Mouse (Mus musculus) kidney, adult 2 months (tissue): ENCODE results near the gene 4931428L18Rik. TPM values are rescaled to one million over a fixed set of nuclear protein-coding genes. Genes with fewer than 3 reads are reported as not detected.

Experiments
- DNase-seq: peaks from one replicate; pipeline ENCODE4 v3.0.0; 2021
- H3K27ac ChIP-seq: fragments of 200-500 bp; 2 replicates; pipeline ENCODE4 v1.5.1; 2012; ENCODE audit warnings: low read depth, low read length, control low read depth, inconsistent platforms; ENCODE audit not compliant: insufficient read depth
- H3K27me3 ChIP-seq: fragments of 200-500 bp; replicated peaks from 2 replicates; pipeline ENCODE4 v1.6.1; 2012; ENCODE audit warnings: mild to moderate bottlenecking, moderate library complexity, low read length, inconsistent platforms; ENCODE audit not compliant: control insufficient read depth, insufficient read depth
- H3K36me3 ChIP-seq: fragments of 200-500 bp; 2 replicates; pipeline ENCODE4 v1.6.1; 2012; ENCODE audit warnings: mild to moderate bottlenecking, moderate library complexity, low read length, inconsistent platforms; ENCODE audit not compliant: control insufficient read depth, insufficient read depth
- H3K4me1 ChIP-seq: fragments of 200-500 bp; 2 replicates; pipeline ENCODE4 v1.6.1; 2011; ENCODE audit warnings: low read length; ENCODE audit not compliant: control insufficient read depth, insufficient read depth
- H3K4me3 ChIP-seq: fragments of 200-500 bp; 2 replicates; pipeline ENCODE4 v1.5.1; 2011; ENCODE audit warnings: mild to moderate bottlenecking, low read depth, low read length, control low read depth; ENCODE audit not compliant: insufficient read depth
- CTCF ChIP-seq: fragments of 200-500 bp; conservative IDR thresholded peaks from 2 replicates; pipeline ENCODE4 v1.5.1; 2011; ENCODE audit warnings: low read depth, mild to moderate bottlenecking, control low read depth, low read length, moderate library complexity, mixed read lengths; ENCODE audit not compliant: insufficient read depth, insufficient read length
- POLR2A ChIP-seq: fragments of 200-500 bp; IDR thresholded peaks from one replicate; pipeline ENCODE4 v1.6.1; 2011; ENCODE audit warnings: low read depth, low read length, control low read depth
- WGBS: fragments of 180-500 bp; shearing (Covaris S2); methylation state at CpG from one replicate; pipeline ENCODE4 v1.1.7; 2018; 5-methylcytosine and 5-hydroxymethylcytosine counted together
- polyA plus RNA-seq: library from polyadenylated mRNA; depleted of rRNA; stranded (reverse); fragments of >200 nt; gene quantifications from 2 replicates; pipeline ENCODE4 v1.2.3, GENCODE M21; 2012

Gene 4931428L18Rik
- polyA plus RNA-seq, 1 experiment, result not detected

DNA sequence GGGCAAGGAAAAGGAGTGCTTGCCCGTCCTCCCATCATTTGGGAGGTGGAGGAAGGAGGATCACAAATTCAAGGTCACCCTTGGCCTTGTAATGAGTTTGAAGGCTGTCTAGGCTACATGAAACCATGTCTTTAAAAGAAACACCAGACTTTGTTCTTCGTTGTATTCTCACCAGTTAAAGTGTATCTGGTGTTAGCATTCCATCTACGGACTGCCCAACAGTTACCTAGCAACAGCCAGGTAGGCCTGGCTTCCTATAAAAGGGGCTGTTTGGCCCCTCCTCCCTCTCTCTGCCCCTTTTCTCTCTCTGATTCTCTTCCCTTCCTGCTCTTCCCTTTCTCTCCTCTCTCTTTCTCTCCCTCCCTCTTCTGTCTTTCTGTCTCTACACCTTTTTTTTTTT, 71.9 kb downstream of the 4931428L18Rik start:
- no peak for TF ChIP-seq CTCF
- TF ChIP-seq POLR2A, result no peak
- H3K36me3 ChIP-seq, result no peaks in the 10 kb centered on the region
- no peak for DNase-seq
- H3K4me3 ChIP-seq, result no peak overlapping the region
- no peaks in the 10 kb centered on the region for H3K27me3 ChIP-seq
- WGBS, result 56% methylated on average over 3 of the region's 3 CpGs
- no peaks in the 10 kb centered on the region for H3K4me1 ChIP-seq
- H3K27ac ChIP-seq, result no peak overlapping the region

DNA sequence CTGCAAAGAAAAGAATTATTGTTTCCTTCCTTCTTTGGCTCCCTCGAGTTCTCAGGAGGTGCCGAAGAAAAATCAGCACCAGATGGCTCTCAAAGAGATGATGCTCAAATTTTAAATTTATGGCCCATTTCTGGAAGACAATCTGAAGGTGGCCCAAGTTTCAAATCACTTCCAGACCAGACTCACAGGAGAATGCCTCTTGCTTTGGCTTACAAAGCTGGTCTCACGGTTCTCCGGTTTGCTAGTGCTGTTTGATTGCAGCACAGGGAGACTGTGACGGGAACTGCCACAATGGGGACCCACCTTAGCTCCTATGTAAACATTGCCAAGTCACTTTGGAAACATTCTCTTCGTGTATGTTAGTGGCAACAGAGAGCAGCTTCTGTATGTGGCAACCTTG, 72.8 kb downstream of the 4931428L18Rik start:
- Histone ChIP-seq H3K36me3 (no peaks in the 10 kb centered on the region), H3K4me1 (no peaks in the 10 kb centered on the region), H3K27me3 (no peaks in the 10 kb centered on the region), H3K4me3 (no peak overlapping the region), H3K27ac (no peak overlapping the region)
- DNase-seq, result no peak
- TF ChIP-seq CTCF, result no peak
- no peak for TF ChIP-seq POLR2A
- WGBS, result 45% methylated on average over 6 of the region's 6 CpGs

DNA sequence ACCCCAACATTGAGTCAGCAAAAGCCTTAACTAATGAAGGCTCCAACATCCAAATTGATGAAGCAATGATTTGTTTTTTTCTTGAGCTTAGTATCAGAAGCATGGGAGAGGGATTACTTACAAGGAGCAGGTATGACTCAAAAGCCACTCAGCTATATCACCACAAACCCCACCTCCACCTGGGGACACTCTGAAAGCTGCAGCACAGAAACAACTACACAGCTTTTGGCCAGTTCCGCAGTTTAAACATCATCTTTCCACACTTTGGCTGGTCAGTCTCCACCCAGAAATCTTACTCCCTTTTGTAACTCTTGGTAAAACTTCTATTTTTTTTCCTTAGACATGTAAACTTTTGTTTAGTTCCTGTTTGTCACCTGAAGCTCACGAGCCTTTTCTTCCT, 78.9 kb downstream of the 4931428L18Rik start:
- no peak overlapping the region for H3K4me3 ChIP-seq
- H3K27ac ChIP-seq, result no peak overlapping the region
- 64% methylated on average over 2 of the region's 2 CpGs for WGBS
- DNase-seq, result no peak
- no peaks in the 10 kb centered on the region for H3K36me3 ChIP-seq
- no peaks in the 10 kb centered on the region for H3K4me1 ChIP-seq
- H3K27me3 ChIP-seq, result no peaks in the 10 kb centered on the region
- TF ChIP-seq POLR2A, result no peak

DNA sequence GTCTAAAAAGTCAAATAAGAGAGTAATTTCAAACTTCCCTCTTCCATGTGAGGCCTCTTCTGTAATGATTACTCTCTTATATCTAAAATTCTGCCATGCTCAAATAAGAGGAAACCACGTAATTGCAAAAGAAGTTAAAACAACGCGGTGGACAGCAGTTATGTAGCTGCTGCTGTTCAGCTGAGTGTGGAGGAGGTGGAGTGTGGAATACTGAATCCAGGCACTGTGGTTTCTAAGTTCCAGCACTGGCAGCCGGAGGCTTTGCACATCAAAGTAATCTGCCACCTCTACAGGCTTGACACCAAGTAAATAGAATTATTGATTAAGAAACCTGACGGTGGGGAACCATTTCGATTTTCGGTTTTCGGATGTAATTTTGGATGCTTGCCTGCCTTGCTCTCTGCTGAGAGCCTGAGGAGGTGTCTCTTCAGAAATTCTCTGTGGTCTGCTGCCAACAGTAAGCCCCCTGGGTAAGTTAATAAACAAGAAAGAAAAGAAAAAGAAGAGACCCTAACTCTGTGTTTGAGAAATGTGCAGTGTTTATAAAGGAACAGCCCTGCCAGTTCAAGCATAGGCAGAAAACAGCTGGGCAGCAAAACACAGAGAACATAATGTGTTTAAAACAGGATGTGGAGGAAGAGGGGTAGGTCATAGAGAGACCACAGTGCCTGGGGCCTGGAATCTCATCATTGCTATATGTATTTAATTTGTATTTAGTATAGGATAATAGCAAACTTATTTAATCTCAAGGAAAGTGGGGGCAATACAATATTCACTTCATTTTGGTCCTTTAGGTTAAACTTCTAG, 80.0 kb downstream of the 4931428L18Rik start:
- DNase-seq, result no peak

DNA sequence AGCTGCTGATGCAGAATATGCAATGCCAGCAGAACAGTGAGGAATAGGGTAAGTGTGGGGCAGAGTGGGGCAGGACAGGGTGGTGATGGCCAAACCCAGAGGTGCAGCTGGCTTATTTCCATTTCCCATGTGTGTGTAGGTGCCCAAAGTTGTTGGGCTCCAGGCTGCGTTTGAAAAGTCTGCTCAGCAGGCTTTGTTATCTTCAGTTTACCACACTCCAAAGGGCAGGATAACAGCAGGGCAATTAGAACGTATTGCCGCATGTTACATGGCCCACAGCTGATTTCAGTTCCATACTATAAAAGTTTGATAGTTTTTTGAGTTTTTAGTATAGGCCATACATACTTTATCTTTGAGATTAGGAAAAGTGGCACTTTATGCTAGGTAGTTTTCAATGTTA, 84.1 kb downstream of the 4931428L18Rik start:
- no peak for DNase-seq

More for the DNA sequence above, 80.0 kb downstream of the 4931428L18Rik start:
- Histone ChIP-seq H3K4me3 (no peak overlapping the region), H3K27ac (no peak overlapping the region), H3K27me3 (no peaks in the 10 kb centered on the region), H3K4me1 (no peaks in the 10 kb centered on the region), H3K36me3 (no peaks in the 10 kb centered on the region)
- TF ChIP-seq POLR2A (no peak), CTCF (no peak)
- 42% methylated on average over 8 of the region's 8 CpGs for WGBS

DNA sequence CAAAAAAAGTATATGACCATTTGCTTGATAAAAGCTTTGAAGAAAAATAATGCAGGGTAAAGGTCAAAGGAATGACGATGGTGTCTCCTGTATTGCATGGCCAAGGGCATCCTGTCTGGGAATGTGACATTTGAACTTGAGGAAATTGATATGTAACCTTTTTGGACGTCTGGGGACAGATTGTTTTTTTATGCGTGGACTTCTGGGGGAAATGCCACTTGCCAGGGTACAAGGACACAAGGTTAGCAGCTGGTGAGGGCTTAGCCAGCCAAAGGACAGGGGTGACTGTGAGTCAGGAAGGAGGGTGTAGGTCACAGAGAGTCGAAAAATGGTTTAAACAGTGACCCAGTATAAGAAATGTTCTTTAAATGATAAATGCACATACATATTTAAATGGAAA, 109.0 kb downstream of the 4931428L18Rik start:
- no peaks in the 10 kb centered on the region for H3K27me3 ChIP-seq
- TF ChIP-seq CTCF (no peak), POLR2A (no peak)
- H3K36me3 ChIP-seq, result no peaks in the 10 kb centered on the region
- no peaks in the 10 kb centered on the region for H3K4me1 ChIP-seq
- peak; percentile 1 for DNase-seq
- 26% methylated on average over 4 of the region's 4 CpGs for WGBS
- no peak overlapping the region for H3K4me3 ChIP-seq
- no peak overlapping the region for H3K27ac ChIP-seq

More for the DNA sequence above, 84.1 kb downstream of the 4931428L18Rik start:
- Histone ChIP-seq H3K4me1 (no peaks in the 10 kb centered on the region), H3K27ac (no peak overlapping the region), H3K4me3 (no peak overlapping the region), H3K27me3 (no peaks in the 10 kb centered on the region), H3K36me3 (no peaks in the 10 kb centered on the region)
- TF ChIP-seq CTCF (no peak), POLR2A (no peak)
- WGBS, result 82% methylated on average over 3 of the region's 3 CpGs

DNA sequence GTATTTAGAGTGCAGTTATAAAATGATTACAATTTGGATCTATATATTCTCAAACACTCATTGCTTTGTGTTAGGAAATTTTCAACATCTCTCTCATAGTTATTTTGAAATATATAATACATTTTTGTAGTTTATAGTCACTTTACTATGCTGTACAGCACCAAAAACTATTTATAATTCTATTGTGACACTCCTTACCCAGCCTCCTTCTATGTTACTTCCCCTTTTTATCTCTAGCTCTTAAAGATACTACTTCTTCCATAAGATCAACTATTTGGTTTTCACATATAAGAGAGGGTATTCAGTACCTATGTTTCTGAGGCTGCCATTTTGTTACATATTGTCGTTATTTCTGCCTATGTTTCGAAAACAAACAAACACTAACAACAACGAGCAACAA, 114.5 kb downstream of the 4931428L18Rik start:
- no peak for TF ChIP-seq CTCF
- no peak for TF ChIP-seq POLR2A
- 89% methylated on average over 3 of the region's 3 CpGs for WGBS
- H3K27me3 ChIP-seq, result no peaks in the 10 kb centered on the region
- DNase-seq, result no peak
- no peak overlapping the region for H3K4me3 ChIP-seq
- H3K36me3 ChIP-seq, result no peaks in the 10 kb centered on the region
- no peak overlapping the region for H3K27ac ChIP-seq
- H3K4me1 ChIP-seq, result no peaks in the 10 kb centered on the region
